Mouse (Mus musculus) forebrain, embryonic 10.5 days (tissue): Measurements from ENCODE around the gene Snap25. TPM values are rescaled to one million over a fixed set of nuclear protein-coding genes. Genes with fewer than 3 reads are reported as not detected.

Experiments
- DNase-seq: peaks from one replicate; pipeline ENCODE4 v3.0.0-alpha.2; 2017; ENCODE audit warnings: low spot score; ENCODE audit errors: extremely low spot score
- H3K27ac ChIP-seq: fragments of 300-500 bp; sonication (generic); 2 replicates; pipeline ENCODE4 v1.5.1; 2016; ENCODE audit warnings: mild to moderate bottlenecking
- H3K27me3 ChIP-seq: fragments of 300-500 bp; sonication (generic); 2 replicates; pipeline ENCODE4 v1.6.1; 2016; ENCODE audit warnings: mild to moderate bottlenecking; ENCODE audit not compliant: poor library complexity, severe bottlenecking
- H3K36me3 ChIP-seq: fragments of 300-500 bp; sonication (generic); replicated peaks from 2 replicates; pipeline ENCODE4 v1.6.1; 2016; ENCODE audit warnings: mild to moderate bottlenecking, moderate library complexity
- H3K4me1 ChIP-seq: fragments of 300-500 bp; sonication (generic); 2 replicates; pipeline ENCODE4 v1.6.1; 2016
- H3K4me3 ChIP-seq: fragments of 300-500 bp; sonication (generic); 2 replicates; pipeline ENCODE4 v1.5.1; 2016; ENCODE audit warnings: mild to moderate bottlenecking, moderate library complexity
- H3K9me3 ChIP-seq: fragments of 300-500 bp; sonication (generic); 2 replicates; pipeline ENCODE4 v1.6.1; 2016; ENCODE audit warnings: mild to moderate bottlenecking, moderate library complexity
- WGBS: fragments of 180-500 bp; shearing (Covaris S2); methylation state at CpG from one replicate; pipeline ENCODE4 v1.1.7; 2016; 5-methylcytosine and 5-hydroxymethylcytosine counted together
- polyA plus RNA-seq: library from polyadenylated mRNA; unstranded; fragments of >200 nt; fragmentation: Nextera tagmentation; extraction: Ambion mirVana; gene quantifications from 2 replicates; pipeline ENCODE4 v1.2.1, GENCODE M21; 2016

The Snap25 gene
- polyA plus RNA-seq, 1 experiment from 2014 or later = 4.7 TPM

- WGBS = 82% methylated on average over 2 of the region's 2 CpGs
- H3K27me3 ChIP-seq = no peaks in the 10 kb centered on the region
- no peak overlapping the region for H3K27ac ChIP-seq
- H3K9me3 ChIP-seq = peaks cover 9% of the 10 kb centered on the region
- no peaks in the 10 kb centered on the region for H3K4me1 ChIP-seq
- no peak for DNase-seq
- no peak overlapping the region for H3K4me3 ChIP-seq
- H3K36me3 ChIP-seq = no peaks in the 10 kb centered on the region
Measured at GRCm38 (mm10) chr2:136738260-136738659, 25.0 kb downstream of the Snap25 start.

- Histone ChIP-seq H3K27me3 (no peaks in the 10 kb centered on the region), H3K9me3 (peaks cover 9% of the 10 kb centered on the region), H3K4me1 (peaks cover 18% of the 10 kb centered on the region), H3K36me3 (no peaks in the 10 kb centered on the region), H3K27ac (no peak overlapping the region), H3K4me3 (no peak overlapping the region)
- no peak for DNase-seq
- WGBS = 86% methylated on average over 2 of the region's 2 CpGs
Measured at GRCm38 (mm10) chr2:136742230-136742629, 29.0 kb downstream of the Snap25 start.

DNA sequence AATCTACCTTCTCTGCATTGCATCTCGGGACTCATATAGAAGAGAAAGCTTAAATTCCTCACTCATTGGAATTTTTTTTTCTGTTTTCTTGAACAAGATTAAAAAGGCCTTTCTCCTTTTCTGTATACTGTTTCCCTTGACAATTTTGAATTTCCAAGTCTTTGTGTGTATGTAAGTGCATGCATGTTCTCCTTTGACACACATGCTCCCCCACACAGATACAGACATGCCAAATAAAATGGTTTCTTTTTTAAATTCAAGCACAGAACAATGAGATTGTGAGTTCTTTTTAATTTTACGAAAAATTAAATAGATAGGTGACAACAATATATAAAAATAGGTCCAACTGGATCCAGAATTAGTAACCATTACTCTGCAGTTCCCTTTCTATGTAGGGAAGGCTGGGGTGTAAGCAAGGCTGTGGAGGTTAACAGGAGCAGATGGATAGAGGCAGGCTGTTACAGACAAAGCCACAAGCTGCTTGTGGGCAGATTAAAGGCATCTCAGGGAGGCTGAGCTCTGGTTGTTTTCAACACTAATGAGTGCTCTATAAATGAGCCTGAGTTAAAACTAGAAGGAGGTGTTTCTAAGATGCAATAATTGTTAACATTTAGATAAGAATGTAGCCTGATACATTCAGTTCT, 31.6 kb downstream of the Snap25 start:
- 81% methylated on average over 2 of the region's 2 CpGs for WGBS
- Histone ChIP-seq H3K9me3 (peaks cover 6% of the 10 kb centered on the region), H3K27ac (0 out of 2 replicates have a peak overlapping the region, but pooled peaks have one; percentile 25), H3K4me1 (peaks cover 27% of the 10 kb centered on the region), H3K4me3 (no peak overlapping the region), H3K36me3 (no peaks in the 10 kb centered on the region), H3K27me3 (no peaks in the 10 kb centered on the region)
- no peak for DNase-seq

DNA sequence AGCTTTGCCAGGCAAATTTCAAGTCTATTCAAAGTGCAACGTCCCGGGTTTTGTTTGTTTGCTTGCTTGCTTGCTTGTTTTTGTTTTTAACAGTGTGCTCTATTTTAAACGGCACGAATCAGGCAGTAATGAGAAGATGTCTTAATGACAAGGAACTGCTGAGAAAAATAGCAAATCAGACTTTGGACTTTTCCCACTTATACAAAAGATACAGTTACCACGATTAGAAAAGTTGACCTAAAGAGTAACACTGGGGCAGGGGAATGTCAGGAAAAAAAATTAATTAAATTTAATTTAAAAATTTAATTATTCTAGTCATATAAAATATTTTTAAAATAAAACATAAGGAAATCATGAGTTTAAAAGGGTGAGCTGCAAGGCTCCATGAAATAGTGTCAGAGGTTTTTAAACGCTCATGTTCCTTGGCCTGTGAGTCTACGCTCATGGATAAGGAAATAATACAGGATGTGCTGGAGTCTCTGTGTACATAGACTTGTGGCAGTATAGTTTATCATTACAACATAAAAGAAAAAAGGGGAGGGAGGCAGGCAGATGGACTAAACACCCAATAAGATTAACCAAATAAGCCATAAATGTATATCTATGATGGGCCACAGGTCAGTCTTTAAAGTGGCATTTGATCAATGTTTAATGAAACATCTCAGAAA, 32.2 kb downstream of the Snap25 start:
- 60% methylated on average over 7 of the region's 7 CpGs for WGBS
- no peaks in the 10 kb centered on the region for H3K9me3 ChIP-seq
- DNase-seq = no peak
- H3K27ac ChIP-seq = no peak overlapping the region
- H3K4me3 ChIP-seq = no peak overlapping the region
- no peaks in the 10 kb centered on the region for H3K27me3 ChIP-seq
- H3K4me1 ChIP-seq = peaks cover 27% of the 10 kb centered on the region
- H3K36me3 ChIP-seq = no peaks in the 10 kb centered on the region

DNA sequence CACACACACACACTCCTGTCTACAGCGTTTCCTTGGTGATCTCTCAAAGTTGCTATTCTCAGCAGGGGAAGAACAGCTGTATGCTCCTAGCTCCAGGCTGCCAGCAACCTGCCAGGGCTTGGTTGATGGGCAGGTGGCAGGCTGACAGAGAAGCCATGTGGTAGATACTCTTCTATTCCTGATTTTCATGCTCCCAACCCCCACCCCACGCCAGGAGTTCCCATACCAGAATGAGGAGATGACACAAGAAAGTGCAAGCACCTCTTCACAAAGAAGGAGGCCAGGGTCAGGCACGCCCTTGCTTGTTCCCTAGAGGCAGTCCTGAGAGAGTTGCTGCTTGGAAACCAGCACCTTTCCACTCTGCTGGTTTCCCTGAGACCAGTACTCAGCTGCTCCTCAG, 40.4 kb downstream of the Snap25 start:
- DNase-seq = no peak
- H3K27ac ChIP-seq = no peak overlapping the region
- 39% methylated on average over 3 of the region's 3 CpGs for WGBS

GRCm38 (mm10) chr2:136758809-136759551, 45.7 kb downstream of the Snap25 start:
- DNase-seq = no peak
- 67% methylated on average over 5 of the region's 5 CpGs for WGBS
- H3K27ac ChIP-seq = no peak overlapping the region

More for the DNA sequence above, 40.4 kb downstream of the Snap25 start:
- Histone ChIP-seq H3K9me3 (no peaks in the 10 kb centered on the region), H3K4me3 (no peak overlapping the region), H3K27me3 (peaks cover 31% of the 10 kb centered on the region), H3K36me3 (no peaks in the 10 kb centered on the region), H3K4me1 (peaks cover 31% of the 10 kb centered on the region)

GRCm38 (mm10) chr2:136778156-136778555, 64.9 kb downstream of the Snap25 start:
- 92% methylated on average over 2 of the region's 2 CpGs for WGBS
- no peak for DNase-seq

More at GRCm38 (mm10) chr2:136758809-136759551, 45.7 kb downstream of the Snap25 start:
- H3K4me1 ChIP-seq = peaks cover 25% of the 10 kb centered on the region
- H3K36me3 ChIP-seq = no peaks in the 10 kb centered on the region
- no peaks in the 10 kb centered on the region for H3K9me3 ChIP-seq
- H3K4me3 ChIP-seq = no peak overlapping the region
- H3K27me3 ChIP-seq = peaks cover 54% of the 10 kb centered on the region

DNA sequence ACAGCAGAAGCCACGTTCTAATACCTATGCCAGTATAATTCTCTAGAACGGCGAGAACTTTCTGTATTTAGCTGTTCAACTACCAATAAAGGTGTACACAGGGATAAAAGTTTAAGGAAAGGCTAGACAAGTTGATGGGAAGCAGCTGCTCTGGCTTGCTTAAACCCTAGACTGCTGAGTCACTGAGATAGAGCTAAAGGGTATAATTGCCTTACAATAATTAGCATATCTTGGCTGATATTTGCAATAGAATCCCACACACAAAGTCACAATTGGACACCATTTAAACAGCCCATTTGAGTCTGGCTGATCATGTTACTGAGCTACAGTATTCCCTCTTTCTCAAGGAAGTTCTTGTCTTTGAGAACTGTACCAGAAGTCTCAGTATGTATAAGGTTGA, 65.4 kb downstream of the Snap25 start:
- Histone ChIP-seq H3K27ac (no peak overlapping the region), H3K4me1 (no peaks in the 10 kb centered on the region), H3K27me3 (no peaks in the 10 kb centered on the region), H3K36me3 (no peaks in the 10 kb centered on the region), H3K9me3 (no peaks in the 10 kb centered on the region), H3K4me3 (no peak overlapping the region)
- no peak for DNase-seq
- 90% methylated on average over 3 of the region's 3 CpGs for WGBS

More at GRCm38 (mm10) chr2:136778156-136778555, 64.9 kb downstream of the Snap25 start:
- Histone ChIP-seq H3K4me1 (no peaks in the 10 kb centered on the region), H3K9me3 (no peaks in the 10 kb centered on the region), H3K36me3 (no peaks in the 10 kb centered on the region), H3K4me3 (no peak overlapping the region), H3K27ac (no peak overlapping the region), H3K27me3 (no peaks in the 10 kb centered on the region)

DNA sequence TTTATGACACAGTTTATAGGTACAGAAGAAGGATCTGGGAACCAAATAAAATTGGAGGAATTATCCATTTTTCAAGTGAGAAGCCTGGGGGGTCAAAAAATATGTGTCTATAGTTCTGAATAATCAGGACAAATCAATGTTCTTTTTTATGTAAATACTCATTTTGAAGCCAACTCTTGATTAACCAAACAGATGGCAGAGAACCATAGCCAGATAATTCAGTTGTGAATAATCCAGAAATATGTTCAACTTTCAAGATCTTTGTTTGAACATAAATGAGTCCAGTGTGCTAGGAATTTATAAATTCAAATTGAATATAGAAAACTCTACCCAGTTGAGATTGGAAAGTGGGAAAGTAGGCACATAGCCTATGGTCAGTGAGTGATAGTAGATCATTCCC, 67.0 kb downstream of the Snap25 start:
- Histone ChIP-seq H3K4me3 (no peak overlapping the region), H3K27me3 (no peaks in the 10 kb centered on the region), H3K4me1 (no peaks in the 10 kb centered on the region), H3K36me3 (no peaks in the 10 kb centered on the region), H3K9me3 (no peaks in the 10 kb centered on the region), H3K27ac (no peak overlapping the region)
- no peak for DNase-seq

DNA sequence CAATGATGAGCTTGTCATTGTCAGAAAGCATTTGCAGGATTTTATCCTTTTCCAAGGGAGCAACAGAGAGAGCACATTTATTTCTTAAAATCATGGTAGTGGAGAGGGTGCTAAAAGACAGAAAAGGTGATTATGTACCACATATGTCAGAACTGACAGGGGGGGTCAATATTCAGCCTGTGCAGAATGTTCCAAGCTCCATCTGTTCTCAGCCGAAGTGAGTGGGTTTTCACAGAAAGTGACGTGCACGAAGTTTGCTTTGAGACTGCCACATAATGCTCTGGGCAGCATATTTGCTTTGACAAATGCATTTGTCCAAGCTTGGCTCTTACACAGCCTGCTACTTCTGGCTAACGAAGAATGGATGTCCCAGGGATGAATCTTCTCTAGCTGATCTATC, 71.1 kb downstream of the Snap25 start:
- no peak overlapping the region for H3K4me3 ChIP-seq
- no peak overlapping the region for H3K27ac ChIP-seq
- no peaks in the 10 kb centered on the region for H3K9me3 ChIP-seq
- H3K36me3 ChIP-seq = no peaks in the 10 kb centered on the region
- H3K4me1 ChIP-seq = no peaks in the 10 kb centered on the region
- H3K27me3 ChIP-seq = no peaks in the 10 kb centered on the region
- 90% methylated on average over 4 of the region's 4 CpGs for WGBS
- DNase-seq = no peak

GRCm38 (mm10) chr2:136788379-136788778, 75.1 kb downstream of the Snap25 start:
- no peak for DNase-seq
- H3K4me3 ChIP-seq = no peak overlapping the region
- WGBS = 79% methylated on average over 4 of the region's 4 CpGs

GRCm38 (mm10) chr2:136796518-136796917, 83.3 kb downstream of the Snap25 start:
- Histone ChIP-seq H3K27me3 (no peaks in the 10 kb centered on the region), H3K36me3 (no peaks in the 10 kb centered on the region), H3K27ac (no peak overlapping the region), H3K4me3 (no peak overlapping the region), H3K4me1 (no peaks in the 10 kb centered on the region), H3K9me3 (no peaks in the 10 kb centered on the region)
- WGBS = 91% methylated on average over 1 of the region's 1 CpGs
- DNase-seq = no peak

More at GRCm38 (mm10) chr2:136788379-136788778, 75.1 kb downstream of the Snap25 start:
- Histone ChIP-seq H3K36me3 (no peaks in the 10 kb centered on the region), H3K9me3 (no peaks in the 10 kb centered on the region), H3K27me3 (no peaks in the 10 kb centered on the region), H3K4me1 (no peaks in the 10 kb centered on the region), H3K27ac (no peak overlapping the region)
